Mouse (Mus musculus) MEL (cell line): ENCODE results near the gene Serpina3m.
"Not testable (repeated sequence)": the region's sequence is repeated elsewhere in the genome, so short reads cannot be mapped to it uniquely, and the experiment has no call there.

Source experiments
- POLR2A ChIP-seq, 2 experiments: IDR thresholded peaks; 2 replicates each; pipeline ENCODE4 v1.6.1; 2011 to 2012; ENCODE audit warnings: low read length in 2 of 2, mild to moderate bottlenecking in 2 of 2, control low read depth in 1 of 2, improper control_type of control experiment in 1 of 2, low read depth in 1 of 2, moderate library complexity in 1 of 2; ENCODE audit not compliant: control insufficient read depth in 1 of 2, insufficient read depth in 1 of 2, poor library complexity in 1 of 2
- TBP ChIP-seq: IDR thresholded peaks from 2 replicates; pipeline ENCODE4 v1.8.0; 2011; ENCODE audit warnings: low read depth, low read length, improper control_type of control experiment
- TCF12 ChIP-seq: IDR thresholded peaks from 2 replicates; pipeline ENCODE4 v1.6.1; 2014; ENCODE audit warnings: low read depth, mild to moderate bottlenecking, inconsistent platforms, low read length, improper control_type of control experiment, moderate library complexity
- USF2 ChIP-seq, 2 experiments: IDR thresholded peaks; 2 replicates each; pipeline ENCODE4 v1.6.1; 2011 to 2012; ENCODE audit warnings: improper control_type of control experiment in 2 of 2, low read length in 2 of 2, borderline replicate concordance in 1 of 2, inconsistent platforms in 1 of 2, low read depth in 1 of 2, mild to moderate bottlenecking in 1 of 2; ENCODE audit not compliant: insufficient read depth in 1 of 2

DNA sequence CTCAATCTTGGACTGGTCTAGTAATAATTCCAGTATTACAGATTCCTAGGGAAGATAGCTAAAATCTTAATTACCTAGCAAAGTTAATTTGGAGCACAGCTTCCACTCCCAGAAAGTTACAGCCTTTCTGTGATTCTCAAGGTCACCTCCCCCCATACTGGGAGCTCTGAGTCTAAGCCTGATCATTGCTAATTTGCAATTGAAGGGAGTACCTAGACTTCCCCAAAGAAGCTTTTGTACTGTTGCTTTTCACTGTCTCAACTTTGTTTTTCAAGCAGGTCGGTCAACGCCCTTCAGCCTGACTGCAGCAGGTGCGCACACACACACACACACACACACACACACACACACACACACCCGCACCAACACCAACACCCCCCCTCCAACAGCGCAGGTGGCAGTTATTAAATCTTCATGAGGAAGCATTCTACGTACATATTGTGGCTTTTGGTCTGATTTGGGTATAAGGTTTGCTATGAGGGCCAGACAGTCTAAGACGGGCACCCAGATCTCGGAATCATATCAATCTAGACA lies 42.9 kb downstream of the Serpina3m start:
- TF ChIP-seq POLR2A (IDR thresholded peaks at IDR 0.05; ENCODE audit: control insufficient read depth in 1 of 2, insufficient read depth in 1 of 2, low read depth in 1 of 2, low read length in 2 of 2, poor library complexity in 1 of 2); USF2 (IDR thresholded peaks at IDR 0.05; ENCODE audit: borderline replicate concordance in 1 of 2, insufficient read depth in 1 of 2, low read depth in 1 of 2, low read length in 2 of 2); TBP; TCF12: not testable (repeated sequence)
